Mouse (Mus musculus) kidney, postnatal 10 days (tissue): ENCODE measurements around the gene A530084C06Rik.

ENCODE experiments used
- DNase-seq: peaks from one replicate; pipeline ENCODE4 v3.0.0; 2021; ENCODE audit warnings: mixed read lengths

Gene A530084C06Rik

DNA sequence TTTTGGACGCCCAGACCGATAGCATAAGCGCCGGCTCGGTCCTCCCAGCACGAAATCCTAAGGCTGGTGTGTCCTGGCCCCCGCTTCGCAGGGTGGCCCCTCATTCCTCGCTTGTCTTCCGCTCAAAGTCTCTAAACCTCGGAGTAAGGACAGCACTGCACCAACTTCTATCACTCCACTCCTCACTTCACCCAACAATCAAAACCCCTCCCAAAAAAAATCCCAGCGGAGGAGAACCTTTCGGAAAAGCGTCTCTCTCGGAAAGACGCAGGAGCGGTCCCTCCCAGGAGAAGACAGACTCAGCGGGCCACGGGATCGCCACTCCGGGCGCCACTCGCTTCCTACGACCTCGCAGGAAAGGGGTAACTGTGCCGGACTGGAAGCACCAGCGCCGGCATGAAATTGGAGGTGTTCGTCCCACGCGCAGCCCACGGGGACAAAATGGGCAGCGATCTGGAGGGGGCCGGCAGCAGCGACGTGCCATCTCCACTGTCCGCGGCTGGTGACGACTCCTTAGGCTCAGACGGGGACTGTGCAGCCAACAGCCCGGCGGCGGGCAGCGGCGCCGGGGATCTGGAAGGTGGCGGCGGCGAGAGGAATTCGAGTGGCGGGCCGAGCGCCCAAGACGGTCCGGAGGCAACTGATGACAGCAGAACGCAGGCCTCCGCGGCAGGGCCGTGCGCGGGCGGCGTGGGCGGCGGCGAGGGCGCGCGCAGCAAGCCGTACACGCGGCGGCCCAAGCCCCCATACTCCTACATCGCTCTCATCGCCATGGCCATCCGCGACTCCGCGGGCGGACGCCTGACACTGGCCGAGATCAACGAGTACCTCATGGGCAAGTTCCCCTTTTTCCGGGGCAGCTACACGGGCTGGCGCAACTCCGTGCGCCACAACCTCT, at the start of gene A530084C06Rik:
Gene A530084C06Rik (minus strand): TSS at position 813 of the 898 bp plus-strand sequence.
- DNase-seq = peak; percentile 48

DNA sequence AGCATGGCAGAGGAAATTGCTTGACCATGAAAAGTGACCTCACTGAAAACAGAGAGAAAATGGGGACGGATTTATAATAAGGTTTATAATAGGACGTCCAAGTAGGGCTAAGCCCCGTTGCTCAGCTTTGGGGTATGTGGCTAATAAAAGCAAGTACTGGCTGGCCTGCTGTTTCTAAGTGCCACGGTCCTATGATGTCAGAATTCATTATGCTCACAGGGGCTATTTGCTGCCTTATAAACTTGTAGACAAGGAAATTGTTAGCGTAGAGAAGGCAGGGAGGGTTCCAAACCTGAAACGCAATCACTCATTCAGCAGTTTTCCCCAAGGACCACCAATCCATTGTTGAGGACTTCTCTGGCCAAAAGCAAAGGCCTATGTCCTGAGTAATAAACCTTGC, 44.8 kb upstream of the A530084C06Rik start:
- DNase-seq = no peak

DNA sequence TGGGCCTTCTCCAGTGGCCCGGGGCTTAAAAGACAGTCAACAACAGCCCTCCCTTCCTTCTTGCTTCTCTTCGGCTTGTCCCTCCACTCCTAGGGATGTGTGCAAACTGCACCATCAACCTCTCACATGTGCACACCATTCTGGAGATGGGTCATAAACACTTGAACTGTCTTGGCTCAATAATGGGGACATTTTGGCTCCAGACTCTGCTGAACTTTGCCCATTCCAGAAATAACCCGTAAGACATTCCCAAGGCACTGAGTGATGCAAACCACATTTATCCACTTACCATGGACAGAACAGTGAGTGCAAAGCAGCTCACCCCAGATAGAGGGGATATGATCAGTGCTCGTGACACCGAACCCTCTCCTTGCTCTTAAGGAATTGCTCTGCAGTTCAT, 40.4 kb upstream of the A530084C06Rik start:
- DNase-seq = no peak

DNA sequence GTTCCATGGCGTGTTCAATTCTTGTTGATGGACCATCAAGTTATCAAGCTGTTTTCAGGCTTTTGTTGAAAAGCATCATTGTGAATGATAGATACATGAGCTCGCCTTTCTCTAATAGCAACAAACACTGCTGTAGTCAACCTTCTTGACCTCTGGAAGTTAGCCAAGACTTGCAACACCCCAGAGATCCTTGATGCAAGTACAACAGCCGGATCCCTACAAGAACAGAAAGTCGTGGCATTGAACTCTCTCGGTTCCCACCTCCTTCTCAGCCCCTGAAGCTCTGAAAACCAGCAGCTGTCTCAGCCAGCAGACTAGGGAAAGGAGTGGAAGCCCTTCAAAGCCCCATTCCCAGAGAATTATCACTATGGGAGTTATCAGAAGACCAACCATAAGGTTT, 28.2 kb upstream of the A530084C06Rik start:
- peak; percentile 20 for DNase-seq

DNA sequence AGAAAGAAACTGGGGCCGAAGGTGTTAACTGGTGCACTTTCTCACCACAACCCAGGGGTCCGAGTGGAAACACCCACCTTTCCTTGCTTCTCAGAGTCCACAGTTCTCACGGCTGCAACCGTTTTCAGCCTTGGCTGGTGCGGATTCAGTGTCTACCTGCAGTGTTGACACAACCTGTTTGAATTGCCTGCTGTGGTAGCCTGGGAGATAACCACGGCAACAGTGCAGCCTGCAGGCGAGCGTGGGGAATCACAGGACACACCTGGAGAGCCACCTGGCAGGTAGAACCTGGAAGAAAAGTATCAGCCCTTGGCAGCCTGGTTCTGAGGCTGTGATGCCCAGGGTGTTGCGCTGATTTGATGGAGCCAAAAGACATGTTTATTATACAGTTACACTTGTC, 20.7 kb upstream of the A530084C06Rik start:
- peak; percentile 54 for DNase-seq

DNA sequence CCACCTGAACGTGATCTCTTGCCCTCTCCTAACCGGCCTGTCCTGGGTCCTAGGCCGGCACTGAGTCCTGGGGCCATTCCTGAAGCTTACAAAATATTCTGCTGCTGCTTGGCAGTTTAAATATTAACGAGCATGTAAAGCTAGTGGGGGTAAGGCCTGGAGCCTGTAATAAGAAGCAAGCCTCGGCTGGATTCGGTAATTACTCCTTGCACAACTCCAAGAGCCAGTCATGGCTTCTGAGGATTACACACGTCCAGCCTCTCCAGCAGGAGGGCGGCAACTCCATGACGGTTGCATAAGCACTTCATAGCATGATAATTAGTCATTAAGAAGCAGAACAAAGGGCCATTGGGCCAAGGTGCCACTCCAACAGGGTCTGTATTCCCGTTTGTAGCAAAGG, 19.3 kb upstream of the A530084C06Rik start:
- DNase-seq = peak; percentile 55

DNA sequence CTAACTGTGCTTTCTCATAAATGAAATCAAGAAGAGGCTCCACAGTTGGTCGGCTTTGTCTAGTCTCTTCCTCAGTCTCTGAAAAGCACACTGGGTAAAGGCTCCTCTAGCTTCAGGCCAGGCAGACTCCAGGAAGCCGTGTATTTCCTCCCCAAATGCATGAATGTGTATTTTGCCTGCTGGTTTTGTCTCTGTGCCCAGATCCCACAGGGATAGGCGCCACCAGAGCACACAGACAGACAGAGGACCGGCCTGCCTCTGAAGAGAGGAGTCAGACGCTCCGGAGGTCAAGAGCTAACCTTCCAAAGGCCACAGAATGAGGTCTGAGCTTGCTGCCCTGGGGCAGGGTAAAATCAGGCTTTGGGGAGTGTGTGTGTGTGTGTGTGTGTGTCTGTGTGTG, 18.4 kb upstream of the A530084C06Rik start:
- peak; percentile 23 for DNase-seq

DNA sequence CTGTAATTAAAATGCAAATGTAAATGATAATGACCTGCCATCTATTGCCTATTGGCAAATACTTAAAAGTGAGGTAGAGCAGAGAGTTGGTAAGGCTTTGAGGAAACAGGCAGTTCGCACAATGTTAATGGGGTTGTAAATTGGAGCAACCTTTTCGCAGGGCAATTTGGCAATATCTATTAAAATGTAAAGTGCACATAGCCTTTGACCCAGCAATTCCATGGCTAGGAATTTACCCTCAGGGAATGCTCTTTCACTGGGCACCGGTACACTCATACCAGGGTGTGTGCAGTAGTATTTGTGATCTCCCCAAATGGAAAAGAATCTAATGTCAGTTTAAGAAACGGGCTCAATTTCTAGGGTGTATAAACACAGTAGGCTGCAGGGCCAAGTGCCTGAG, 17.6 kb upstream of the A530084C06Rik start:
- DNase-seq = no peak

DNA sequence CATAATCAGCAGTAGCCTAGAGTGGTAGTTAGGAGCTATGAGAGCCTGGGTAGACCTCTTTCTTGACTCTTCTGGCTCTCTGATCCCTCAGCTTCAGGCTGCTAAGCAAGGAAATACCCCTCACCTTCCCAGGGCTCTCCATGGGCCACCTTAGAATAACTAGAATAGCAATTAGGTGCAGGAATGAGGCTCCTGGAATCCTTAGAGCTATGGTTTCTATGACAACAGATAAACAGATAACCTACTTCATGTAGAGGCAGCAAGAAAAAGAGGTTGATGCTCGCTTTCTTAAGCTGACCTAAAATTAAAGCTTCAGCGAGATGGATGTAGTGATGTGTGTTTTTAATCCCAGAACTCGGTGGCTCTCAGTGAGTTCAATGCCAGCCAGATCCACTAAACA, 15.5 kb upstream of the A530084C06Rik start:
- DNase-seq = no peak

DNA sequence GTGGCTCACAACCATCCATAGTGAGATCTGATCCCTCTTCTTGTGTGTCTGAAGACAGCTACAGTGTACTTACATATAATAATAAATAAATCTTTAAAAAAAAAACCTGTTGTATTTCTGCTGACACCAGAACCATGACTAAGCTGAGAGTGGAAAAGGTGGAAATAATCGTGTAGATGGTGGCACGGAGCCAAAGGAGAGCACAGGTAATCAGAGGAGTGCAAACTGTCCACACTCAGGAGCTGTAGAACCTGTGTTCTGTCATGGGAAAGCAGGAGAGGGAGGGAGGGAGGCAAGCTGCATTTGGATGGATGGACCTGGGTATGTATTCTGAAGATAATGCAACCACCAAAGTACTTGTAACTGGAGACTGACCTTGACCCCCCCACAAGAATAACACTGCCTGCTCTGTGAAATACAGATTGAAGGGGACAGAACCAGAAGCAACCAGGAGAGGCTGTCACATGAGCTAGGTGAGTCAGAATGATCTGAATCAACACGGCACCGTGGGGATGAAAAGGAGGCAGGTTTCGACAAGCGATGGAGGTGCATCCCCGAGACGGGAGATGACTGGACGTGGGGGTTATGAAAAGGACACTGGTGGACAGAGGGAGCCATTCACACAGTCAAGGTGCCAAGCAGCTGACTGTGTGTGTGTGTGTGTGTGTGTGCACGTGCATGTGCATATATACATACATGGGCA, 13.8 kb upstream of the A530084C06Rik start:
- DNase-seq = no peak

DNA sequence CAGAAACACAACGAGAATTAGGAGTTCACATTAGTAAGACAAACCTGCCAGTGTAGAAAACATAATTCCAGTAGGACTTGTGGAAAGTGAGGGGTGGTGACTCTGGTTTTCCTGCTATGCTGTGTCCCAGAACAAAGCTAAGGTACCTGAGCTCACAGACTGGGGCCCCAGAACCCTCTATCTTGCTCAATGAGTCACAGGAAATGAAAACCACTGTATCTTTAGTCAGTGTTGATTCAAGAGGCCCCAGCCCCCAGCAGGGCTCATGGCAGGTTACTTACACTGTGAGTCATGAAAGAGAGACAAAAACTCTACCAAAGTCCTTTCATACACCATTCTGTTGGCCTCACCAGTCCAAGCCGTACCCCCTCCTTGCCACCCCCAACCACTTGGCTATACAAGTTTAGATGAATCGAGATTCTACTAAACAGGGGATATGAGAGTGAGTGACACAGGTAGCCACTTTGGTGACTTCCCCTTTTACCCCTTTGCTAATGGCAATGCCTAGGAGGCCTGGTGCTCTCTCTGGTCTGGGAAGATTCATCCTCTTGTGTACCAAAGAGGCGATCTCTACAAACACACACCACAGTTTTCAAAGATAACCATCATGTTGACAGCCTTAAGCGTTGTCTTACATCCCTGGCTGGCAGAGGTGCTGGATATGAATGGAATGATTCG, 8.6 kb upstream of the A530084C06Rik start:
- DNase-seq = no peak

DNA sequence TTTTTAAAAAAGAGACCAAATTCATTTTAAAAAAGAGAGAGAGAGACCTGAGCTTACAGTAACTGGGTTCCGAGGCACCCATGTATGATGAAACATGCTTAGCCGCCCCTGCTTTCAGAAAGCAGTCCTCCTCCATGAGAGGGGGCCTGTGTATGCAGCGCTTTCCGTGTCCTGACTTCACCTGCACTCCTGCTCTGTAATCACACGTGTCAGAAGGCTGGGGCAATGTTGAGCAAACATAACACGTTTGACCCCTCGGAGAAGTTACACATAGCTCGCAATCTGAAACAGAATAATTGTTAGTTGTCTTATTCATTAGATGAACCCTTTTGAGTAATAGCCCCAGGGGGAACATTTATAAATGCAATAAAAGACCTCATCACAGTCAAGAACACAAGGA, 8.0 kb upstream of the A530084C06Rik start:
- no peak for DNase-seq

DNA sequence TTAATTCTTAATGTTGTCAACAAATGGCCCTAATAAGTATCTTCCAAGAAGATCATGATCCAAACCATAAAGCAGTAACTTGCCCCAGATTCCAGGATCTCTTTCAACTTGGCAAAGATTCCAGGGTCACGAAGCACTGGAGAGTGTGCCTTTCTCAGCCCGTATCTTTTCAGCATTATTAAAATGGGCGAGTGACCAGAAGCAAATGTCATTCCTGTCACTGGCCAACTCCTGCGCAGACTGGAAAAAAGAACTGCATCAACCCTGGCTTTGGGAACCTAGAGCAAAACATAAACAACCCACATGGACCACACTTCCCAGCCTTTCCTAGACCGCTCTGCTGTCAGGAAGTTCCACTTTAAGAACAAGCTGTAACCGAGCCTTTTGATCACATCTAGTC, 5.3 kb upstream of the A530084C06Rik start:
- no peak for DNase-seq

DNA sequence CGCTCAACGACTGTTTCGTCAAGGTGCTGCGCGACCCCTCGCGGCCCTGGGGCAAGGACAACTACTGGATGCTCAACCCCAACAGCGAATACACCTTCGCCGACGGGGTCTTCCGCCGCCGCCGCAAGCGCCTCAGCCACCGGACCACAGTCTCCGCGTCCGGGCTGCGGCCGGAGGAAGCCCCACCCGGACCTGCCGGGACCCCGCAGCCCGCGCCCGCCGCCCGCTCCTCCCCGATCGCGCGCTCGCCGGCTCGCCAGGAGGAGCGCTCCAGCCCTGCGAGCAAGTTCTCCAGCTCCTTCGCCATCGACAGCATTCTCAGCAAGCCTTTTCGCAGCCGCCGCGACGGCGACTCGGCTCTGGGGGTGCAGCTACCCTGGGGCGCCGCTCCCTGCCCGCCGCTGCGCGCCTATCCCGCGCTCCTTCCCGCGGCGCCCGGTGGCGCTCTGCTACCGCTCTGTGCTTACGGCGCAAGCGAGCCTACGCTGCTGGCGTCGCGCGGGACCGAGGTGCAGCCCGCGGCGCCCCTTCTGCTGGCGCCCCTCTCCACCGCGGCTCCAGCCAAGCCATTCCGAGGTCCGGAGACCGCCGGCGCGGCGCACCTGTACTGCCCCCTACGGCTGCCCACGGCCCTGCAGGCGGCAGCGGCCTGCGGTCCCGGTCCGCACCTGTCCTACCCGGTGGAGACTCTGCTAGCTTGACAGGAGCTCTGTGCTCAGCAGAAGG, 449 bp upstream of the A530084C06Rik start:
- peak; percentile 81 for DNase-seq

DNA sequence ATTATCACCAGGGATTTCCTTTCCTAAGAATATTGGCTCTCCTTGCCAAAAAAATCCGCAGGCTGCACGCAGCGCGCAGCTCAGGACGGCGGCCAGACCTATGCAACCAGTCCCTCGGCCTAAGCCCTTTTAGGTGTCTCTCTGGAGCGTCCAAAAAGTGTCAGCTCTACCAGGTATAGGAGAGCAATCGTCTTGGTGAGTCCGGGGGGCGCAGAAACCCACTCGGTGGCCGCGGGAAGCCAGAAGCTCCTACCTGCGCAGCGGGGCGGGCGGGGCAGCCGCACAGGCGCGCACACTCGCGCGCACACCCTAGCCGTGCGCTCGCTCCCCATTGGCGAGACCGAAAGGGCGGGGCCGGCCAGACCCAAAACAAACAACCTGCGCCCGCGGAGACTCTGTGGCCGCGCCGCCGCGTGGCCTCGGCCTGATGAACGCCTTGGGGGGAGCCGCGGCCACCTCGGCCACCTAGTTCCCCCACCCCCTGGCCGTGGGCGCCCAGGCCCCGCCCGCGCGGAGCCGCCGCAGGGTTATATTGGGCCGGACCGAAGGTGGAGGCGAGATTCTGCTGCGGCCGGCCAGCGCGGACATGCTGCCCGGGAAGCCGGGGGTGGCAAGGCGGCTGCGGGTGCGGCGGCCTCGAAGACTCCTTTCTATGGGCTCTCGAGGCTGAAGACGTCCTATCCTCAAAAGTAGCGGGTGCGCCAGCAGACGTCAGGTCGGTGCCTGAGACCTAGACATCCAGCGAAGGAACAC, 1.2 kb downstream of the A530084C06Rik start:
- peak; percentile 78 for DNase-seq

DNA sequence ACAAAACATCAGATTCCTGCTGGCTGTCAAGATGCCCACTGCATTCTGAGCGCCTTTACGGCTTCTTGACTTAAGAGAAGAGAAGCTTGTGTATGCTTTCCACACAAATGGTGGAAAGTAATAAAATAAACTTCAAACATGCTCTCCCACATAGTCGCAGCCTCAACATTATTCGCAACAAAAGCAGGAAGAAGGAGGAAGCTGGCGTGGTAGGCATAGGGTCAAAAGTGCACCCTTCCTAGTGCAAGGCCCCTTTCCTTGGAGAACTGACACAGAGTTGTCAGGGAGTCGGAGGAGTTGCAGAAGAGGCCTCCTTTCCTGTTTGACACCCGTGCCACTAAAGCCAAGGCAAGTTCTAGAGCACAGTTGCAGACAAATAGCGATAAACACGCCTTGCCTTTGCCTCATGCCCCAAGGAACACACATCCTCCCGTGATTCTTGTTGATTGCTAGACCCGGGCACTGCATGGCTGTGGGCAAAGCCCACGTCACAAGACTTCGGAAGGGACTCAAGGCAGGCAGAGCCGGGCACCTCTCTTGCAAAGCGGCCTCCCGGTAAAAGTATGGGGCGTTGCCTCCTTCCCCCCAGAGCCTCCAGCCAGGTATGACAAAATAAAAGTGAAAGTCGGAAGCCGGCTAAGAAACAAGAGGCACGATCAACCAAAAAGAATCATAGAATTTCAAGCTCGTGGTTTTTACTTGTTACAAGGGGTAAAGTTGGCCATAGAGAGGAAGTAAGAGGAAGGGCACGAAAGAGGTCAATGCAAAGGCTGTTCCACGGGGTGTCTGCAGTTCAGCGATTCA, 2.0 kb downstream of the A530084C06Rik start:
- peak; percentile 18 for DNase-seq

DNA sequence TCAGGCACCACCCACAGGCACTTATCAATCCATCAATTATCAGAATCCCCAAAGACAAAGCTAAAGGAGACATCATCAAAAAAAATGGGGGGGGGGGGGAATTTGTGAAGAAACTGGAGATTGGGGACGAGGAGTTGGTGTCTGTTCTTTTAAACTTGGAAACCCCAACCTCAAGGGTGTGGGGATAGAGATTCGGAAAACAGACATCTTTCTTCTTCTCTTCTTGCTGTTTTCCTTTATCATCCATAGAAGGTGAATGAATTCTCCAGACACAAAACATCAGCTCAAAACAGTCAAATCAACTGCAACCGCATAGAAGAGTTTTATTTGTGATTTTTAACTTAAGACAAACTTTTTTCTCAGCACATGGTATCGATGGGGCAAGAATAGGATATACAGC, 3.3 kb downstream of the A530084C06Rik start, which contains the start of gene Foxq1:
Gene Foxq1 (plus strand): TSS at position 301 of the 400 bp plus-strand sequence.
- no peak for DNase-seq

DNA sequence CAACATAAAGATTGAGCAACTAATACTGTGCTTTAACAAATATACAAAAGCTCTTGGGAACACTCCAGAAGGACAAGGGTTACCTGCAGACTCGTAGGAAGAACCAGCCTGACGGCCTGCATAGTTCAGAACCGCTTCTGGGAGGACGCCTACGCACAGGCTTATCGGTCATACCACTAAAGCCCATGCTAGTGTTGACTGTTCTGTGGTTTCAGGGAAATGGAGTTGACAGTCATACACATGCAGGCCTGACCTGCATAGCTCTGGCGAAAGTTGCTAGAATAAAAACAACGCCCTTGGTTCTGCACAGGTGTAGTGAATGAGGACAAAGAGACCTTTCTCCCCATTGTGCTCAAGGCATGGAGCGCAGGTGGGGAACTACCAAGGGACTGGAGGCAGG, 11.5 kb downstream of the A530084C06Rik start:
- no peak for DNase-seq

DNA sequence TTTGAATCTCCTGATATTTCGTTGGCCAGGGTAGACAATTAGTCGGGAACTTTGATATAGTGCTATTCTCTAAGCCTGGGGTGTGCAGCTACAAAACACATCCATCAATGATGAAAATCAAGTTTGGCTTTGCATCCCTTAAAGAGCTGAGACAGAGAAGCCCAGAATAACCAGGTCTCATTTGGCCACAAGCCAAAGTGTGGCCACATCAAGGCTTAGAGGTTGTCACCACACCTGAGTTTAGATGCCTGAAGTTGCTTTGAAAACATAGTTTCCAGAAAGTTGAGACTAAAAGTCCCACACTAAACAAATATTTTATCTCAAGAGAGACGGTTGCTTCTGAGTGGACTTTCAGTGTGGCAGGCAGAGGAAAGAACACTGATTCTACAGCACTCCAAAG, 11.9 kb downstream of the A530084C06Rik start:
- no peak for DNase-seq

DNA sequence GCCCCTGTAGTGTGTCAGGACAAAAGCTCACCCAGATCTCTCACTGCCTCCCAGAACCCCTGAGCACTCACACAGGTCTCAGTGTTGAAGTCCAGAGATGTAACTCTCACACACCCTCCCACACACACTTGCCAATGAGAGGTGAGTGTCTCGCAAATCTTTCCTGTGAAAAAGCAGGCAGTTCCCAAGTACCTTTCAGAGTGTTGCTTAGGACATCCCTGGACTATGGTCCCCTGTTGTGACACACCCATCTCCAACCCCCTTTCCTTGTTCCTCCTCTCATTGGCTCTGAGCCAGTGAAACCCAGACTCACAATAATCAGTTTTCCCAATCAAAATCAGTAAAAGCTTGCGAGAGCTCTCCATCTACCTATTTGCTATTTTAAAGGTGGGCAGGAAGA, 12.3 kb downstream of the A530084C06Rik start:
- no peak for DNase-seq

DNA sequence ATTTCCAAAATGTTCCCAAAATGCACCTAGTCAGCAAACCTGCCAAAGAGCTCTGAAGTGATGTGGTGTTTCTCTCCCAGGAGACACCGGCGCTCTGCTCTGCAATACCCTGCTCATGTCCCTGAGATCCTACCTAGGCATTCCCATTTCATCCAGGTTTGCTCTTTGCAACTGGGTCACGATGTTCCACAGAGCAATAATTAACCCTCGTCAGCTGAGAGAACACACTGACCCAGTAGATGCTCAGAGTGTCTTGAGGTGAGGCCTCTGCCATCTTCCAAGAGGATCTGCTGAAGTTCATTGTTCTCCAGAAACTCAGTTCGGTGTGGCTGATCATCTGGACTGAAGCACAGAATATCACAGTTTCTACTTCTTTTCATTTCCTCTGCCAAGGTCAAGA, 16.1 kb downstream of the A530084C06Rik start:
- DNase-seq = no peak
